In genomic region chr9:72183925-72184324, GRCm38 (mm10) we compare ENCODE assay signal across 9 mouse cellular contexts.
DNase-seq lines count a peak whose midpoint lies in the region; ATAC-seq and TF ChIP-seq lines count a peak whose summit lies in the region.
"Had no signal": no experiment of that assay in that cellular context is flagged by ENCODE, and none has a peak within 500 bp of the region (broad histone marks: within the 10 kb centered on the region; RNA-seq: fewer than 3 reads in every experiment).

No protein-coding gene starts in this region.

- DNase-seq in left cerebral cortex, postnatal 14 days (ENCODE audit: low spot score in 2 of 2): peak; percentile 26 to 33
- DNase-seq in left cerebral cortex, adult 2 months (ENCODE audit: extremely low spot score in 1 of 2, low spot score in 2 of 2): no peak
- DNase-seq in adrenal gland, postnatal 25 days: peak; percentile 58
- DNase-seq in cerebellum, postnatal 14 days: peak; percentile 87
- DNase-seq in heart, postnatal 25 days (ENCODE audit: low spot score): peak; percentile 17
- DNase-seq in limb, embryonic 10.5 days (ENCODE audit: low spot score): no peak
- DNase-seq in thymus, adult 2 months: no peak
- DNase-seq in stomach, postnatal 0 days (ENCODE audit: low spot score): no peak

- no peak for ATAC-seq in stomach, postnatal 0 days (ENCODE audit: low FRiP score, low TSS enrichment)

- no peak for TF ChIP-seq POLR2A in thymus, adult 2 months (IDR thresholded peaks at IDR 0.05; ENCODE audit: control insufficient read depth, extremely low read depth, insufficient read depth, low read length, poor library complexity)

- H3K9me3 ChIP-seq in limb, embryonic 10.5 days (replicated peaks): no peaks in the 10 kb centered on the region
- H3K9me3 ChIP-seq in stomach, postnatal 0 days (ENCODE audit: control insufficient read depth, low read length): no peaks in the 10 kb centered on the region
- H3K9me3 ChIP-seq: midbrain, embryonic 12.5 days had no signal

- no peak overlapping the region for H3K4me2 ChIP-seq in stomach, postnatal 0 days (replicated peaks; ENCODE audit: low read depth)
- H3K4me2 ChIP-seq: midbrain, embryonic 12.5 days had no signal

- H3K4me3 ChIP-seq in left cerebral cortex, adult 2 months: no peak overlapping the region
- no peak overlapping the region for H3K4me3 ChIP-seq in limb, embryonic 10.5 days
- no peak overlapping the region for H3K4me3 ChIP-seq in thymus, adult 2 months (ENCODE audit: control insufficient read depth, insufficient read depth, low read length)
- H3K4me3 ChIP-seq in stomach, postnatal 0 days (ENCODE audit: low read depth, low read length): no peak overlapping the region
- H3K4me3 ChIP-seq: midbrain, embryonic 12.5 days had no signal

- TF ChIP-seq CTCF in left cerebral cortex, adult 2 months (IDR thresholded peaks at IDR 0.05): no peak
- no peak for TF ChIP-seq CTCF in thymus, adult 2 months (IDR thresholded peaks at IDR 0.05; ENCODE audit: borderline replicate concordance, control insufficient read depth, extremely low read depth, insufficient read depth, low read length, poor library complexity)
- no peak for TF ChIP-seq CTCF in stomach, postnatal 0 days (IDR thresholded peaks at IDR 0.05; ENCODE audit: low read depth)

- H3K9ac ChIP-seq in stomach, postnatal 0 days (ENCODE audit: low read length): no peak overlapping the region
- H3K9ac ChIP-seq: midbrain, embryonic 12.5 days had no signal

- no peaks in the 10 kb centered on the region for H3K4me1 ChIP-seq in limb, embryonic 10.5 days
- H3K4me1 ChIP-seq in thymus, adult 2 months (replicated peaks; ENCODE audit: control insufficient read depth, insufficient read depth, low read length): no peaks in the 10 kb centered on the region
- no peaks in the 10 kb centered on the region for H3K4me1 ChIP-seq in stomach, postnatal 0 days (replicated peaks; ENCODE audit: control insufficient read depth, insufficient read depth)
- H3K4me1 ChIP-seq: midbrain, embryonic 12.5 days had no signal

- H3K36me3 ChIP-seq in limb, embryonic 10.5 days: no peaks in the 10 kb centered on the region
- H3K36me3 ChIP-seq in thymus, adult 2 months (ENCODE audit: control insufficient read depth, insufficient read depth, low read length): no peaks in the 10 kb centered on the region
- H3K36me3 ChIP-seq in stomach, postnatal 0 days (ENCODE audit: control insufficient read depth, insufficient read depth, low read length): no peaks in the 10 kb centered on the region
- H3K36me3 ChIP-seq: midbrain, embryonic 12.5 days had no signal

- TF ChIP-seq EP300 in stomach, postnatal 0 days (optimal IDR thresholded peaks at IDR 0.05): no peak

- 88% methylated on average over 10 of the region's 10 CpGs for WGBS in limb, embryonic 10.5 days
- WGBS in thymus, adult 2 months: 82% methylated on average over 10 of the region's 10 CpGs
- 59% methylated on average over 10 of the region's 10 CpGs for WGBS in stomach, postnatal 0 days

- no peak overlapping the region for H3K27ac ChIP-seq in left cerebral cortex, adult 2 months
- H3K27ac ChIP-seq in limb, embryonic 10.5 days: no peak overlapping the region
- no peak overlapping the region for H3K27ac ChIP-seq in thymus, adult 2 months (ENCODE audit: control insufficient read depth, insufficient read depth, low read length)
- H3K27ac ChIP-seq in stomach, postnatal 0 days (replicated peaks): no peak overlapping the region
- H3K27ac ChIP-seq: midbrain, embryonic 12.5 days had no signal

- intact Hi-C loops in left cerebral cortex, postnatal 14 days (cut with DNase I): loop anchor here (10.0 kb wide), 1 partner anchor 539 kb away; no protein-coding TSS in a partner anchor
- intact Hi-C loops in left cerebral cortex, adult 2 months (cut with DNase I): no loop called here
- intact Hi-C loops in heart, postnatal 25 days (cut with DNase I): no loop called here

- H3K27me3 ChIP-seq in limb, embryonic 10.5 days (ENCODE audit: low read depth, poor library complexity, severe bottlenecking): no peaks in the 10 kb centered on the region
- no peaks in the 10 kb centered on the region for H3K27me3 ChIP-seq in thymus, adult 2 months (ENCODE audit: control insufficient read depth, insufficient read depth, low read length)
- H3K27me3 ChIP-seq in stomach, postnatal 0 days (ENCODE audit: control insufficient read depth, insufficient read depth, low read length): no peaks in the 10 kb centered on the region
- H3K27me3 ChIP-seq: midbrain, embryonic 12.5 days had no signal

Comparison
In these comparisons a context has a peak if more than half of its experiments do, and no peak if none do; other contexts are left out.
1. DNase-seq: peak in left cerebral cortex, postnatal 14 days (2 of 2), adrenal gland, postnatal 25 days (single experiment), cerebellum, postnatal 14 days (2 of 2) and heart, postnatal 25 days (single experiment); none in left cerebral cortex, adult 2 months (0 of 2), limb, embryonic 10.5 days (single experiment), thymus, adult 2 months (single experiment) and stomach, postnatal 0 days (single experiment).